Mouse (Mus musculus): ENCODE measurements around the gene Bcl2l12. TPM values are rescaled to one million over a fixed set of nuclear protein-coding genes. Genes with fewer than 3 reads are reported as not detected.
"Not testable (repeated sequence)": the region's sequence is repeated elsewhere in the genome, so short reads cannot be mapped to it uniquely, and the experiment has no call there.

Bcl2l12 gene
- polyA plus RNA-seq, 1 experiment from 2014 or later = 7.0 TPM

GRCm38 (mm10) chr7:45024281-45025248, 26.1 kb upstream of the Bcl2l12 start:
- no peaks in the 10 kb centered on the region for H3K27me3 ChIP-seq (ENCODE audit: control insufficient read depth, insufficient read depth, low read depth, low read length)
- no peak overlapping the region for H3K9ac ChIP-seq (ENCODE audit: low read depth, low read length)
- H3K4me3 ChIP-seq (ENCODE audit: low read depth, low read length) = no peak overlapping the region
- peaks cover 19% of the 10 kb centered on the region for H3K36me3 ChIP-seq (ENCODE audit: control insufficient read depth, insufficient read depth, low read length)
- WGBS = 90% methylated on average over 15 of the region's 15 CpGs
- no peak overlapping the region for H3K27ac ChIP-seq (ENCODE audit: low read length)
- ATAC-seq = no peak
- H3K4me1 ChIP-seq (ENCODE audit: control insufficient read depth, insufficient read depth, low read length) = peaks cover 6% of the 10 kb centered on the region; the same call in 1 of the 2 replicates
- no peak overlapping the region for H3K4me2 ChIP-seq (ENCODE audit: low read length)
- no peaks in the 10 kb centered on the region for H3K9me3 ChIP-seq (replicated peaks; ENCODE audit: control insufficient read depth, low read length, poor library complexity, severe bottlenecking)

GRCm38 (mm10) chr7:45023711-45024110, 25.2 kb upstream of the Bcl2l12 start:
- H3K9ac ChIP-seq (ENCODE audit: low read depth, low read length); H3K27ac ChIP-seq (ENCODE audit: low read length); H3K4me1 ChIP-seq (ENCODE audit: control insufficient read depth, insufficient read depth, low read length); H3K4me3 ChIP-seq (ENCODE audit: low read depth, low read length); H3K4me2 ChIP-seq (ENCODE audit: low read length); H3K27me3 ChIP-seq (ENCODE audit: control insufficient read depth, insufficient read depth, low read depth, low read length); H3K9me3 ChIP-seq (replicated peaks; ENCODE audit: control insufficient read depth, low read length, poor library complexity, severe bottlenecking); ATAC-seq: not testable (repeated sequence)
- H3K36me3 ChIP-seq (ENCODE audit: control insufficient read depth, insufficient read depth, low read length) = peaks cover 13% of the 10 kb centered on the region
- 80% methylated on average over 5 of the region's 5 CpGs for WGBS

GRCm38 (mm10) chr7:45020225-45020624, 21.7 kb upstream of the Bcl2l12 start:
- Histone ChIP-seq H3K4me1 (ENCODE audit: control insufficient read depth, insufficient read depth, low read length) (peaks cover 12% of the 10 kb centered on the region), H3K4me2 (ENCODE audit: low read length) (no peak overlapping the region), H3K27me3 (ENCODE audit: control insufficient read depth, insufficient read depth, low read depth, low read length) (no peaks in the 10 kb centered on the region), H3K4me3 (ENCODE audit: low read depth, low read length) (no peak overlapping the region), H3K36me3 (ENCODE audit: control insufficient read depth, insufficient read depth, low read length) (no peaks in the 10 kb centered on the region), H3K9ac (ENCODE audit: low read depth, low read length) (no peak overlapping the region), H3K9me3 (replicated peaks; ENCODE audit: control insufficient read depth, low read length, poor library complexity, severe bottlenecking) (no peaks in the 10 kb centered on the region), H3K27ac (ENCODE audit: low read length) (no peak overlapping the region)
- WGBS = 77% methylated on average over 9 of the region's 9 CpGs
- no peak for ATAC-seq

DNA sequence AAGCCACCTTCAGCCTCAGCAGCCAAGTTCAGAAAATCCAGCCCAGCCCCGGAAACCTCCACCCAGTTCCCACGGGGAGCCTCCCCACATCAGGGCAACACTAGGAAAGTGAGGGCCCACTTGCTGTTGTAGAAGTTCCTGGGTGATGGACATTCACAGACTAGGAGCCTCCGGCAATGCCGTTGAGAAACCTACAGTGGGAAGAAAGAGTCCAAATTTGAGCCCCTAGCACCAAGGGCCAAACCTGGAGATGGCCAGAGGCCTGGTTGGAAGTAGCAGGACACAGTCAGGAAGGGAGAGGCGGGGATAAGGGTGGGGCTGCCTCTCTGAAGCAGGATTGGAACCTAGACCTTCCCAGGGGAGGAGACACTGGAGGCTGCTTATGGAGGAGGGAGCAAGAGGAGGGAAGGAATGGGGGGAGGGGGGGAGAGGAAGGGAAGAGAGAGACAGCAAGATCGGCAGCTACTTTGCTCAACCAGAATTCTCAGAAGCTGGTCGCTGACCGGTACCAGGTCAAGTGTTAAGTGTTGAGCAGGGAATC, 20.6 kb upstream of the Bcl2l12 start:
- H3K27ac ChIP-seq (ENCODE audit: low read length) = no peak overlapping the region

GRCm38 (mm10) chr7:45017242-45018061, 18.9 kb upstream of the Bcl2l12 start, which contains the start of gene Rras:
TSS of gene Rras (plus strand) at chr7:45017961.
- H3K36me3 ChIP-seq (ENCODE audit: control insufficient read depth, insufficient read depth, low read length) = peaks cover 7% of the 10 kb centered on the region
- no peaks in the 10 kb centered on the region for H3K27me3 ChIP-seq (ENCODE audit: control insufficient read depth, insufficient read depth, low read depth, low read length)
- 0% methylated on average over 36 of the region's 36 CpGs for WGBS
- ATAC-seq = peak; percentile 73
- peak within 1 kb of the TSS; percentile 71 for H3K9ac ChIP-seq (ENCODE audit: low read depth, low read length)
- H3K4me1 ChIP-seq (ENCODE audit: control insufficient read depth, insufficient read depth, low read length) = peaks cover 23% of the 10 kb centered on the region
- H3K27ac ChIP-seq (ENCODE audit: low read length) = peak within 1 kb of the TSS; percentile 66
- H3K4me2 ChIP-seq (ENCODE audit: low read length) = peak within 1 kb of the TSS; percentile 94
- peak within 1 kb of the TSS; percentile 93 for H3K4me3 ChIP-seq (ENCODE audit: low read depth, low read length)
- no peaks in the 10 kb centered on the region for H3K9me3 ChIP-seq (replicated peaks; ENCODE audit: control insufficient read depth, low read length, poor library complexity, severe bottlenecking)

More for the DNA sequence above, 20.6 kb upstream of the Bcl2l12 start:
- Histone ChIP-seq H3K27me3 (ENCODE audit: control insufficient read depth, insufficient read depth, low read depth, low read length) (no peaks in the 10 kb centered on the region), H3K4me3 (ENCODE audit: low read depth, low read length) (no peak overlapping the region), H3K9me3 (replicated peaks; ENCODE audit: control insufficient read depth, low read length, poor library complexity, severe bottlenecking) (no peaks in the 10 kb centered on the region), H3K36me3 (ENCODE audit: control insufficient read depth, insufficient read depth, low read length) (no peaks in the 10 kb centered on the region), H3K9ac (ENCODE audit: low read depth, low read length) (no peak overlapping the region), H3K4me2 (ENCODE audit: low read length) (peak overlapping the region; percentile 22), H3K4me1 (ENCODE audit: control insufficient read depth, insufficient read depth, low read length) (peaks cover 21% of the 10 kb centered on the region)
- no peak for ATAC-seq
- WGBS = 38% methylated on average over 8 of the region's 8 CpGs

- peak overlapping the region; percentile 66 for H3K27ac ChIP-seq (ENCODE audit: low read length)
- peaks cover 13% of the 10 kb centered on the region for H3K36me3 ChIP-seq (ENCODE audit: control insufficient read depth, insufficient read depth, low read length)
- H3K9me3 ChIP-seq (replicated peaks; ENCODE audit: control insufficient read depth, low read length, poor library complexity, severe bottlenecking) = no peaks in the 10 kb centered on the region
- peak overlapping the region; percentile 94 for H3K4me2 ChIP-seq (ENCODE audit: low read length)
- peak; percentile 4; the same call in 1 of the 2 replicates for ATAC-seq
- H3K27me3 ChIP-seq (ENCODE audit: control insufficient read depth, insufficient read depth, low read depth, low read length) = no peaks in the 10 kb centered on the region
- H3K4me3 ChIP-seq (ENCODE audit: low read depth, low read length) = peak overlapping the region; percentile 93
- H3K9ac ChIP-seq (ENCODE audit: low read depth, low read length) = peak overlapping the region; percentile 71
- peaks cover 23% of the 10 kb centered on the region for H3K4me1 ChIP-seq (ENCODE audit: control insufficient read depth, insufficient read depth, low read length)
- WGBS = 3% methylated on average over 4 of the region's 4 CpGs
Measured at GRCm38 (mm10) chr7:45016761-45017160, 18.2 kb upstream of the Bcl2l12 start.

DNA sequence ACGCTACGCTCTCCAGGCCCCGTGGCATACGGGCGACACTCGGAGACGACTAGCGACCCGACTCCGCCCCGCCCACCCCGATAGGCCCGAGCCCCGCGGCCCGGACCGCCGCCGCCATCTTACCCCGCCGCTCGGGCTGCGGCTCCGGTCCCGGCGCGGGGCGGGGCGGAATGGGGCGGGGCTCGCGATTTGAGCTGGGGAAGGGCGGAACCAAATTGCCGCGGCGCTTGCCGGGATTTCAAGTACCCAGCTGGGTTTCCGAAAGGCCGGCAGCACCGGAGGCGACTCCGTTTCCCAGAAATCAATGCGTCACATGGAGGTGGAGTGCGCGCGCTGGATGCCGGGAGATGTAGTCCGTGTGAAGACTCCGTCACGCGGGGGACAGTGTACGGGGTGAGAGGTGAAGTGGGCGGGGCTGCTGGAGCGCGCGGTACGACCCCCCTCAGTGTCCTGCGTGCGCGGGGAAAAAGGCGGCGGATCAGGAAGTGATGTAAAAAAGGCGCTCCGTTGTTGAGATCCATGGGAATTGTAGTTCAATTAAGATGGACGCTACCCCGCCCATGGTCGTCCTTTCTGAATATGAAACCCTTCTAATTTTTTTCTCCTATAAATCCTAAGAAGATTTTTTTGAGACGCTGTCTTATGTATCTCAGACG, 17.6 kb upstream of the Bcl2l12 start, which contains the start of gene Scaf1:
Scaf1 (minus strand) TSS at position 407 of the 656 bp plus-strand sequence.
- peak; percentile 94 for ATAC-seq
- Histone ChIP-seq H3K9me3 (replicated peaks; ENCODE audit: control insufficient read depth, low read length, poor library complexity, severe bottlenecking) (no peaks in the 10 kb centered on the region), H3K4me1 (ENCODE audit: control insufficient read depth, insufficient read depth, low read length) (peaks cover 23% of the 10 kb centered on the region), H3K4me3 (ENCODE audit: low read depth, low read length) (peak within 1 kb of the TSS; percentile 93), H3K4me2 (ENCODE audit: low read length) (peak within 1 kb of the TSS; percentile 94), H3K27me3 (ENCODE audit: control insufficient read depth, insufficient read depth, low read depth, low read length) (no peaks in the 10 kb centered on the region), H3K9ac (ENCODE audit: low read depth, low read length) (peak within 1 kb of the TSS; percentile 98), H3K27ac (ENCODE audit: low read length) (peak within 1 kb of the TSS; percentile 81), H3K36me3 (ENCODE audit: control insufficient read depth, insufficient read depth, low read length) (peaks cover 19% of the 10 kb centered on the region)
- WGBS = 1% methylated on average over 69 of the region's 69 CpGs

GRCm38 (mm10) chr7:45015344-45015956, 16.9 kb upstream of the Bcl2l12 start:
- no peak for ATAC-seq
- H3K4me3 ChIP-seq (ENCODE audit: low read depth, low read length) = peak overlapping the region; percentile 93
- H3K9ac ChIP-seq (ENCODE audit: low read depth, low read length) = peak overlapping the region; percentile 98
- no peaks in the 10 kb centered on the region for H3K27me3 ChIP-seq (ENCODE audit: control insufficient read depth, insufficient read depth, low read depth, low read length)
- no peaks in the 10 kb centered on the region for H3K9me3 ChIP-seq (replicated peaks; ENCODE audit: control insufficient read depth, low read length, poor library complexity, severe bottlenecking)
- H3K4me2 ChIP-seq (ENCODE audit: low read length) = peak overlapping the region; percentile 75
- H3K36me3 ChIP-seq (ENCODE audit: control insufficient read depth, insufficient read depth, low read length) = peaks cover 21% of the 10 kb centered on the region
- H3K4me1 ChIP-seq (ENCODE audit: control insufficient read depth, insufficient read depth, low read length) = peaks cover 23% of the 10 kb centered on the region
- 2% methylated on average over 20 of the region's 20 CpGs for WGBS
- H3K27ac ChIP-seq (ENCODE audit: low read length) = peak overlapping the region; percentile 81

Data from midbrain, embryonic 16.5 days (tissue).